In the genomic region with DNA sequence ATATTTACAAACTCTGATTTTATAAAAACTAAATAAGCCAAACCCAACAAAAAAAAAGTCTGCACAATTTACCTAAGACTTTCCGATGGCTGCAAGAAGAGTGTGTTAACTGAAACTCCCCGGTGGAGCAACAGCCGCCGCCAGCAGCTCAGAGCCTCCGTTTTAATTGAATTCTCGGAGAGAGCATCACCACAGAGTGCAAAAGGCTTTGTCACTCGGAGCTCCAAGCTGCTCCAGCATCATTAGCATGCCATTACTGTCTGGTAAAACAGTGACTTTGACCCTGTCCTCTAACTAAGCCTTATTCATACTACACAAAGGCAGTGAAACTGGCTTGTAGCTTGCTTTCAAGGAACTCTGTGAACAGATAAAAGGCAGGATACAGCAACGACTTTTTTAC, we compare ENCODE assay signal across 14 mouse cellular contexts.
A peak's percentile ranks its signal among the peaks of the same experiment; 100 is the strongest.
DNase-seq lines count a peak whose midpoint lies in the region; ATAC-seq lines count a peak whose summit lies in the region.
"Had no signal": no experiment of that assay in that cellular context is flagged by ENCODE, and none has a peak within 500 bp of the region (broad histone marks: within the 10 kb centered on the region; RNA-seq: fewer than 3 reads in every experiment).

No protein-coding gene starts in this region.

- no peak overlapping the region for H3K4me2 ChIP-seq in intestine, embryonic 14.5 days (ENCODE audit: low read length)
- no peak overlapping the region for H3K4me2 ChIP-seq in intestine, embryonic 15.5 days (replicated peaks)
- no peak overlapping the region for H3K4me2 ChIP-seq in forebrain, embryonic 15.5 days (replicated peaks)
- H3K4me2 ChIP-seq in midbrain, embryonic 13.5 days (replicated peaks): 0 out of 2 replicates have a peak overlapping the region, but pooled peaks have one; percentile 9
- H3K4me2 ChIP-seq: limb, embryonic 13.5 days had no signal

- H3K36me3 ChIP-seq in intestine, embryonic 14.5 days (ENCODE audit: control insufficient read depth, insufficient read depth, low read length): no peaks in the 10 kb centered on the region
- H3K36me3 ChIP-seq in intestine, embryonic 15.5 days: no peaks in the 10 kb centered on the region
- no peaks in the 10 kb centered on the region for H3K36me3 ChIP-seq in forebrain, embryonic 15.5 days
- H3K36me3 ChIP-seq in midbrain, embryonic 13.5 days: no peaks in the 10 kb centered on the region
- H3K36me3 ChIP-seq: limb, embryonic 13.5 days had no signal

- H3K4me3 ChIP-seq in intestine, embryonic 14.5 days (ENCODE audit: low read depth, low read length): no peak overlapping the region
- H3K4me3 ChIP-seq in intestine, embryonic 15.5 days (replicated peaks): no peak overlapping the region
- H3K4me3 ChIP-seq in forebrain, embryonic 15.5 days: no peak overlapping the region
- no peak overlapping the region for H3K4me3 ChIP-seq in midbrain, embryonic 13.5 days (replicated peaks)
- H3K4me3 ChIP-seq: limb, embryonic 13.5 days had no signal

- ATAC-seq in intestine, embryonic 14.5 days (replicated peaks; ENCODE audit: low FRiP score, low TSS enrichment, low read depth): no peak
- no peak for ATAC-seq in intestine, embryonic 15.5 days
- 0 out of 2 replicates have a peak, but pooled peaks have one; percentile 24 for ATAC-seq in forebrain, embryonic 15.5 days (replicated peaks)
- ATAC-seq in midbrain, embryonic 13.5 days: peak; percentile 67
- ATAC-seq in monocyte, adult 5-6 weeks (replicated peaks; ENCODE audit: insufficient number of reproducible peaks, low FRiP score, low TSS enrichment, poor library complexity, severe bottlenecking): no peak

- peak; percentile 48 for DNase-seq in intestine, embryonic 14.5 days (ENCODE audit: low spot score)
- peak; percentile 45 for DNase-seq in retina, postnatal 1 day
- DNase-seq in frontal cortex, postnatal 10 days (ENCODE audit: low spot score in 2 of 2): no peak
- DNase-seq in c-Kit-positive CD71-positive TER-119-positive erythroid progenitor cells, embryonic 14.5 days (ENCODE audit: low spot score): no peak
- DNase-seq: heart, adult 11 months; heart, postnatal 10 days; lung, adult 2 months; thymus, adult 18-20 months had no signal

- H3K4me1 ChIP-seq in intestine, embryonic 14.5 days (replicated peaks; ENCODE audit: control insufficient read depth, insufficient read depth, low read length): peaks cover 5% of the 10 kb centered on the region
- H3K4me1 ChIP-seq in intestine, embryonic 15.5 days (replicated peaks): peaks cover 8% of the 10 kb centered on the region
- H3K4me1 ChIP-seq in forebrain, embryonic 15.5 days: peaks cover 41% of the 10 kb centered on the region
- peaks cover 50% of the 10 kb centered on the region for H3K4me1 ChIP-seq in midbrain, embryonic 13.5 days (replicated peaks)

- no peaks in the 10 kb centered on the region for H3K9me3 ChIP-seq in intestine, embryonic 14.5 days (ENCODE audit: control insufficient read depth, low read length)
- no peaks in the 10 kb centered on the region for H3K9me3 ChIP-seq in intestine, embryonic 15.5 days
- H3K9me3 ChIP-seq in forebrain, embryonic 15.5 days: no peaks in the 10 kb centered on the region
- no peaks in the 10 kb centered on the region for H3K9me3 ChIP-seq in midbrain, embryonic 13.5 days
- H3K9me3 ChIP-seq: limb, embryonic 13.5 days had no signal

- no peak overlapping the region for H3K9ac ChIP-seq in intestine, embryonic 14.5 days (ENCODE audit: low read length)
- H3K9ac ChIP-seq in intestine, embryonic 15.5 days: no peak overlapping the region
- no peak overlapping the region for H3K9ac ChIP-seq in forebrain, embryonic 15.5 days (replicated peaks)
- H3K9ac ChIP-seq in midbrain, embryonic 13.5 days (replicated peaks): no peak overlapping the region
- H3K9ac ChIP-seq: limb, embryonic 13.5 days had no signal

- H3K27ac ChIP-seq in intestine, embryonic 14.5 days (ENCODE audit: low read depth): no peak overlapping the region
- H3K27ac ChIP-seq in intestine, embryonic 15.5 days: no peak overlapping the region
- H3K27ac ChIP-seq in forebrain, embryonic 15.5 days (replicated peaks): 0 out of 2 replicates have a peak overlapping the region, but pooled peaks have one; percentile 31
- H3K27ac ChIP-seq in midbrain, embryonic 13.5 days: 0 out of 2 replicates have a peak overlapping the region, but pooled peaks have one; percentile 32
- H3K27ac ChIP-seq: kidney, postnatal 0 days; limb, embryonic 13.5 days had no signal

- 44% methylated on average over 8 of the region's 8 CpGs for WGBS in intestine, embryonic 14.5 days
- WGBS in intestine, embryonic 15.5 days: 49% methylated on average over 8 of the region's 8 CpGs
- 6% methylated on average over 8 of the region's 8 CpGs for WGBS in forebrain, embryonic 15.5 days
- 5% methylated on average over 8 of the region's 8 CpGs for WGBS in midbrain, embryonic 13.5 days

- H3K27me3 ChIP-seq in intestine, embryonic 14.5 days (replicated peaks; ENCODE audit: control insufficient read depth, insufficient read depth, low read length): no peaks in the 10 kb centered on the region
- no peaks in the 10 kb centered on the region for H3K27me3 ChIP-seq in intestine, embryonic 15.5 days (replicated peaks)
- no peaks in the 10 kb centered on the region for H3K27me3 ChIP-seq in forebrain, embryonic 15.5 days
- H3K27me3 ChIP-seq in midbrain, embryonic 13.5 days: peaks cover 48% of the 10 kb centered on the region

Comparison
In these comparisons a context has a peak if more than half of its experiments do, and no peak if none do; other contexts are left out.
1. ATAC-seq: peak in forebrain, embryonic 15.5 days (single experiment) and midbrain, embryonic 13.5 days (single experiment); none in intestine, embryonic 14.5 days (single experiment), intestine, embryonic 15.5 days (single experiment) and monocyte, adult 5-6 weeks (single experiment).
2. DNase-seq: peak in intestine, embryonic 14.5 days (single experiment) and retina, postnatal 1 day (single experiment); none in frontal cortex, postnatal 10 days (0 of 2) and c-Kit-positive CD71-positive TER-119-positive erythroid progenitor cells, embryonic 14.5 days (single experiment).
3. H3K27ac ChIP-seq: peak in forebrain, embryonic 15.5 days (single experiment) and midbrain, embryonic 13.5 days (single experiment); none in intestine, embryonic 14.5 days (single experiment) and intestine, embryonic 15.5 days (single experiment).